Mouse (Mus musculus) embryonic fibroblast, embryonic 13.5 days (primary cell): Measurements from ENCODE around the gene Nkain2.

ENCODE experiments used
- CTCF ChIP-seq: IDR thresholded peaks from 2 replicates; pipeline ENCODE4 v1.5.1; 2011; ENCODE audit warnings: mild to moderate bottlenecking, control low read depth, low read length, moderate library complexity, borderline replicate concordance; ENCODE audit not compliant: insufficient read depth
- POLR2A ChIP-seq: IDR thresholded peaks from 2 replicates; pipeline ENCODE4 v1.6.1; 2011; ENCODE audit warnings: low read depth, mild to moderate bottlenecking, control low read depth, low read length, moderate library complexity

- TF ChIP-seq POLR2A (no peak), CTCF (no peak)
Observed at GRCm38 (mm10) chr10:32639173-32639572, 251.1 kb downstream of the Nkain2 start.
